Mouse (Mus musculus) MEL (cell line): ENCODE measurements around the gene Fbxo4. TPM values are rescaled to one million over a fixed set of nuclear protein-coding genes. Genes with fewer than 3 reads are reported as not detected.

Source experiments
- polyA plus RNA-seq, 2 experiments: library from polyadenylated mRNA; stranded (reverse) in 1 of 2; unstranded in 1 of 2; fragments of >175 nt in 1 of 2; fragments of >200 nt in 1 of 2; gene quantifications; 2 replicates each; pipeline versions ENCODE4 v1.2.1 to v1.2.4; 2012; ENCODE audit warnings: low replicate concordance in 2 of 2, low read depth in 1 of 2; ENCODE audit not compliant: insufficient read length in 2 of 2, insufficient read depth in 1 of 2, missing spikeins in 1 of 2
- total RNA-seq: library from RNA; depleted of rRNA; stranded (reverse); fragments of 300-350 nt; gene quantifications from 2 replicates; pipeline ENCODE4 v1.2.3, GENCODE M21; 2012; rRNA removed

The Fbxo4 gene
- total and polyA plus RNA-seq, 3 experiments, result 7.4 to 8.0 TPM; not detected in 1

Other genes with a start within 250 kb of the Fbxo4 start
- gene AW549877, start 16.2 kb upstream of the Fbxo4 start, total RNA-seq, result 4.2 and 5.0 TPM in 2 replicates
- 10 to 100 TPM in 1 of 2 experiments, not detected in 1; 13.5 TPM for gene AW549877, start 16.2 kb upstream of the Fbxo4 start, polyA plus RNA-seq
- gene Oxct1, start 46.8 kb upstream of the Fbxo4 start, total RNA-seq, result 112 and 140 TPM in 2 replicates
- 100 to 1,000 TPM in 1 of 2 experiments, not detected in 1; 168 TPM for gene Oxct1, start 46.8 kb upstream of the Fbxo4 start, polyA plus RNA-seq